Mouse (Mus musculus): Measurements from ENCODE around the gene Prx. TPM values are rescaled to one million over a fixed set of nuclear protein-coding genes. Genes with fewer than 3 reads are reported as not detected.

Prx gene
- polyA plus RNA-seq (2015; fragmentation: Nextera tagmentation; extraction: Ambion mirVana) = 1.5 TPM in 2 replicates

DNA sequence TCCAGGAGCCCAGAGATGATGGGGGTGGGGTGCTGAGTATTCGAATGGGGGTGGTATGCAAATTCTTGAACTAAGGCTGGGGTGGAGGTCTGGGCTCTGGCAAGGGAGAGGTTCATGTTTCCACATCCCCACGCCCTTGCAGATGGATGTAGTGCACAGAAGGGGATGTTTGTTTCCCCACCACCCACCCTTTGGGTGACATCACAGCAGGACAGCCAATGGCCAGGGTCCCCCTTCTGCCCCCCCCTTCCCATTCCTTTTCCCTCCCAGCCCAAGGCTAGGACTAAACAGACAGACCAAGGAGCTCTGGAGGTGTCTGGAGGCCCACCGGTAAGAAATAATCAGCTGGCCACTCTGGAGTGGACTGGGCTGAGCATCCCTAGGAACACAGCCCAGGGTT is at the start of gene Prx:
Gene Prx (plus strand): TSS at position 289 of the 400 bp plus-strand sequence.
- WGBS = 67% methylated on average over 3 of the region's 3 CpGs
- no peak for ATAC-seq
- Histone ChIP-seq H3K36me3 (ENCODE audit: control insufficient read depth, insufficient read depth, low read length) (no peaks in the 10 kb centered on the region), H3K4me3 (ENCODE audit: low read depth, low read length) (no peak within 1 kb of the TSS), H3K9me3 (replicated peaks; ENCODE audit: control insufficient read depth, low read length, poor library complexity, severe bottlenecking) (no peaks in the 10 kb centered on the region), H3K27ac (ENCODE audit: low read length) (no peak within 1 kb of the TSS), H3K4me2 (ENCODE audit: low read length) (no peak within 1 kb of the TSS), H3K27me3 (ENCODE audit: control insufficient read depth, insufficient read depth, low read depth, low read length) (no peaks in the 10 kb centered on the region), H3K9ac (ENCODE audit: low read depth, low read length) (no peak within 1 kb of the TSS), H3K4me1 (ENCODE audit: control insufficient read depth, insufficient read depth, low read length) (no peaks in the 10 kb centered on the region)

DNA sequence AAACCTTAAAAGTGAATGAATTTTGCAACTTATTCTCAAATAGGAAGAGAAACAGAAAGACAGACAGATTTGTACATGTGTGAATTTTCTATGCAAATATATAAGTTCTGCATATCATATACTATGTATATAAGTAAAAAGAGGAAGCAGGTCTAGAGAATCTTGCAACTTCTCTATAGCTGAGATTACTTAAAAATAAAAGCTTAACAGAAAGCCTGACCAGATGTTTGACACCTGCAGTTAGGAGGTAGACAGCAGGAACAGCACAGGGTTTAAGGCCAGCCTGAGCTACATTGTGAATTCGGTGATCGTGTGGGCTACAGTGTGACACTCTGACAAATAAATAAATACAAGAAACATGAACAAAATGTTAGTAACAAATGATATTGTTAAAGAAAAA is 47.8 kb upstream of the Prx start:
- Histone ChIP-seq H3K27me3 (ENCODE audit: control insufficient read depth, insufficient read depth, low read depth, low read length) (no peaks in the 10 kb centered on the region), H3K27ac (ENCODE audit: low read length) (no peak overlapping the region), H3K9me3 (replicated peaks; ENCODE audit: control insufficient read depth, low read length, poor library complexity, severe bottlenecking) (no peaks in the 10 kb centered on the region), H3K9ac (ENCODE audit: low read depth, low read length) (no peak overlapping the region), H3K4me2 (ENCODE audit: low read length) (no peak overlapping the region), H3K4me3 (ENCODE audit: low read depth, low read length) (no peak overlapping the region), H3K4me1 (ENCODE audit: control insufficient read depth, insufficient read depth, low read length) (peaks cover 7% of the 10 kb centered on the region; the same call in 1 of the 2 replicates), H3K36me3 (ENCODE audit: control insufficient read depth, insufficient read depth, low read length) (no peaks in the 10 kb centered on the region)
- ATAC-seq = no peak
- 95% methylated on average over 2 of the region's 2 CpGs for WGBS

DNA sequence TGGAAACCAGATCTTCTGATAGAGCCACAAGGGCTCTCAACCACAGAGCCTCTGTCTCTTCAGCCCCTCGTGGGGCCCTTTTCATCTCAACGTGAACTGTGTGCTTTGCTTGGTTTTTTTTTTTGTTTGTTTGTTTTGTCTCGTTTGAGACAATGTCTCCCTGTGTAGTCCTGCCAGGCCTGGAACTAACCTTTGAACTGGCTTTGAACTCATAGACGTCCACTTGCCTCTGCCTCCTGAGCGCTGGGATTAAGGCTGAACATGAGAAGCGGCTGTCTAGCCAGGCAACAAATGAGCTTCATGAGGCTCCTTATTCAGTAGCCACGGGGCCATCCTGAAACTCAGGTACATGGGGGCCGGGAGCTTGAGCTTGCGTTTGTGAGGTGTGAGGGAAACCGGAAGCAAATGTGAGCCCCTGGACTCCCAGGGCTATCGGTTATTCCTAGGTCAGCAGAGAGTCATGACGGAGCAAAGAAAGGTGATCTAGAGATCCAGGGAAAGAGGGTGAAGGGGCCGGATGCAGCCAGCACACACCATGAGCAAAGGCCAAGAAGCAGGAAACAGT is 46.8 kb upstream of the Prx start:
- H3K4me2 ChIP-seq (ENCODE audit: low read length) = no peak overlapping the region
- H3K36me3 ChIP-seq (ENCODE audit: control insufficient read depth, insufficient read depth, low read length) = no peaks in the 10 kb centered on the region
- no peaks in the 10 kb centered on the region for H3K9me3 ChIP-seq (replicated peaks; ENCODE audit: control insufficient read depth, low read length, poor library complexity, severe bottlenecking)
- H3K4me1 ChIP-seq (ENCODE audit: control insufficient read depth, insufficient read depth, low read length) = peaks cover 2% of the 10 kb centered on the region; the same call in 1 of the 2 replicates
- no peaks in the 10 kb centered on the region for H3K27me3 ChIP-seq (ENCODE audit: control insufficient read depth, insufficient read depth, low read depth, low read length)
- H3K27ac ChIP-seq (ENCODE audit: low read length) = no peak overlapping the region
- WGBS = 53% methylated on average over 13 of the region's 13 CpGs
- H3K4me3 ChIP-seq (ENCODE audit: low read depth, low read length) = no peak overlapping the region
- no peak for ATAC-seq
- H3K9ac ChIP-seq (ENCODE audit: low read depth, low read length) = no peak overlapping the region

DNA sequence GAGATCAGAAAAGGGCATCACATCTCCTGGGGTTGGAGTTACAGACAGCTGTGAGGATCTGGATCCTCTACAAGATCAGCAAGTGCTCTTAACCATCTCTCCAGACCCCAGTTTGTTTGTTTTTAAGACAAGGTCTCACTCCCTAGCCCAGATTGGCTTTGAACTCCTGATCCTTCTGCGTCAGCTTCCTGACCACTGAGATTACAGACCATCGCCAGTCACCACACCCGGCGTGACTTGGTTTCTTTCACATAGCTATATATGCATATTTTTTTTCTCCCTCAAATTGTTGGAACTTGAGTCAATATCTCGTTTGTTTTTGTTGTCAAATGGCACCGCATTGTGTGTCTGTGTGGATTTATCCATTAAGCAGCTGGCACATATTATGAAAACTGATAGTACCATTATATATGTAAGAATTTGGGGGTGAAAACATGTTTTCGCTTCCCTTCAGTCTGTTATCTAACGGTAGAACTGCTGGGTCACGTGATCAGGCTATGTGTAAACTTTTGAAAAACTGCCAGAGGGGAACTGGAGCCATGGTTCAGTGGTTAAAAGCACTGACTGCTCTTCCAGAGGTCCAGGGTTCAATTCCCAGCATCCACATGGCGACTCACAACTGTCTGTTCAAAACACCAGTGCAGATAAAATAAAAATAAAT is 44.5 kb upstream of the Prx start:
- Histone ChIP-seq H3K4me1 (ENCODE audit: control insufficient read depth, insufficient read depth, low read length) (no peaks in the 10 kb centered on the region), H3K9ac (ENCODE audit: low read depth, low read length) (no peak overlapping the region), H3K27me3 (ENCODE audit: control insufficient read depth, insufficient read depth, low read depth, low read length) (no peaks in the 10 kb centered on the region), H3K4me3 (ENCODE audit: low read depth, low read length) (no peak overlapping the region), H3K4me2 (ENCODE audit: low read length) (no peak overlapping the region), H3K36me3 (ENCODE audit: control insufficient read depth, insufficient read depth, low read length) (no peaks in the 10 kb centered on the region), H3K9me3 (replicated peaks; ENCODE audit: control insufficient read depth, low read length, poor library complexity, severe bottlenecking) (no peaks in the 10 kb centered on the region), H3K27ac (ENCODE audit: low read length) (no peak overlapping the region)
- WGBS = 79% methylated on average over 10 of the region's 10 CpGs
- ATAC-seq = no peak

DNA sequence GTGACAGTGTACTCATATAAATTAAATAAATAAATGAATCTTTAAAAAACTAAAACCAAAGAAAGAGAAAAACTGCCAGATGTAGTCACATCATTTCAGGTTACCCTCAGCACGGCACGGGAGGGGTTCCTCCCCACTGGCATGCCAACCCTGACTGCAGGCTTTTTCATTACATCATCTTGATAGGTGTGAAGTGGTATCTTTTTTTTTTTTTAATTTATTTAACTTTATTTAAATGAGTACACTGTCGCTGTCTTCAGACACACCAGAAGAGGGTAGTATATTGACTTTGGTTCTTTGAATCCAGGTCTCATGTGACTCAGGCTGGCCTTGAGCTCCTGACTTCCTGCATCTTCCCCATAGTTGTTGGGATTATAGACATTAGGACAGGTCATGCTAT is 43.9 kb upstream of the Prx start:
- no peaks in the 10 kb centered on the region for H3K27me3 ChIP-seq (ENCODE audit: control insufficient read depth, insufficient read depth, low read depth, low read length)
- H3K9me3 ChIP-seq (replicated peaks; ENCODE audit: control insufficient read depth, low read length, poor library complexity, severe bottlenecking) = no peaks in the 10 kb centered on the region
- no peaks in the 10 kb centered on the region for H3K36me3 ChIP-seq (ENCODE audit: control insufficient read depth, insufficient read depth, low read length)
- no peaks in the 10 kb centered on the region for H3K4me1 ChIP-seq (ENCODE audit: control insufficient read depth, insufficient read depth, low read length)
- H3K27ac ChIP-seq (ENCODE audit: low read length) = no peak overlapping the region
- no peak overlapping the region for H3K4me3 ChIP-seq (ENCODE audit: low read depth, low read length)
- H3K9ac ChIP-seq (ENCODE audit: low read depth, low read length) = no peak overlapping the region
- ATAC-seq = no peak
- 93% methylated on average over 3 of the region's 3 CpGs for WGBS
- no peak overlapping the region for H3K4me2 ChIP-seq (ENCODE audit: low read length)

DNA sequence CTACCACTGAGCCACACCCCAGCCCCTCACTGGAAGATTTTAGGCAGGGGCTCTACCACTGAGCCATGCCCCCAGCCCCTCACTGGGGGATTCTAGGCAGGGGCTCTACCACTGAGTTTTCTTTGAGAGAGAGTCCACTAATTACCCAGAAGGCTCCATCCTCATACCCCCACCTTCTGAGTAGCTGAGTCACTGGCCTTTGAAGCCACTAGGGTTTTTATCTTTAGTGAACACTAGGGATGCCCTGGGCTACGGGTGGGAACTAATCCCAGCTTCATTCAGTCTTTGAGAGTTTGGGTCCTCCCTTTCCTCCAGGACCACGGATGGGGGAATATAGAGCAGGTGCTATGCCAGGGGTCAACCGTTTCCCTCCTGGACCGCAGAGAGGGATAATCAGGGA is 40.5 kb upstream of the Prx start:
- Histone ChIP-seq H3K9me3 (replicated peaks; ENCODE audit: control insufficient read depth, low read length, poor library complexity, severe bottlenecking) (no peaks in the 10 kb centered on the region), H3K4me2 (ENCODE audit: low read length) (no peak overlapping the region), H3K9ac (ENCODE audit: low read depth, low read length) (no peak overlapping the region), H3K4me3 (ENCODE audit: low read depth, low read length) (no peak overlapping the region), H3K27me3 (ENCODE audit: control insufficient read depth, insufficient read depth, low read depth, low read length) (no peaks in the 10 kb centered on the region), H3K36me3 (ENCODE audit: control insufficient read depth, insufficient read depth, low read length) (no peaks in the 10 kb centered on the region), H3K27ac (ENCODE audit: low read length) (no peak overlapping the region), H3K4me1 (ENCODE audit: control insufficient read depth, insufficient read depth, low read length) (no peaks in the 10 kb centered on the region)
- ATAC-seq = no peak
- 84% methylated on average over 4 of the region's 4 CpGs for WGBS

DNA sequence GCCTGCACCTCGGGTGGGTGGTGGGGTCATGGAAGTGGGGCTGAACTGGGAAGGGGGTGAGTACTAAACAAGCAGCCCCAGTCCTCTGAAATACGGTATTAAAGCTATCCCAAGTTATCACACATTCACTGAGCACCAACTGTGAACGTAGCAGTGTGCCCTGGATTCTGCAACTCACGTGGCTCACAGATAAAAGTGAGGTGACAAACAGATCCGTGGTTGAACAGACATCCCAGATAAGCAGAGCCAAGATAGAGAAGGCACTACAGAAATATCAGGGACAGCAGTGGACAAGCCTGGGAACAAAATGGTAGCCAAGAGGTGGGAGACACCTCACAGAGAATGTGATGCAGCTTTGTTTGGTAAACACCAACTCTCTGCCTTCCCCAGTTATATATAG is 39.5 kb upstream of the Prx start:
- Histone ChIP-seq H3K4me1 (ENCODE audit: control insufficient read depth, insufficient read depth, low read length) (no peaks in the 10 kb centered on the region), H3K36me3 (ENCODE audit: control insufficient read depth, insufficient read depth, low read length) (no peaks in the 10 kb centered on the region), H3K27me3 (ENCODE audit: control insufficient read depth, insufficient read depth, low read depth, low read length) (no peaks in the 10 kb centered on the region), H3K27ac (ENCODE audit: low read length) (no peak overlapping the region), H3K4me3 (ENCODE audit: low read depth, low read length) (no peak overlapping the region), H3K9me3 (replicated peaks; ENCODE audit: control insufficient read depth, low read length, poor library complexity, severe bottlenecking) (no peaks in the 10 kb centered on the region), H3K4me2 (ENCODE audit: low read length) (no peak overlapping the region), H3K9ac (ENCODE audit: low read depth, low read length) (no peak overlapping the region)
- ATAC-seq = no peak
- WGBS = 90% methylated on average over 5 of the region's 5 CpGs

DNA sequence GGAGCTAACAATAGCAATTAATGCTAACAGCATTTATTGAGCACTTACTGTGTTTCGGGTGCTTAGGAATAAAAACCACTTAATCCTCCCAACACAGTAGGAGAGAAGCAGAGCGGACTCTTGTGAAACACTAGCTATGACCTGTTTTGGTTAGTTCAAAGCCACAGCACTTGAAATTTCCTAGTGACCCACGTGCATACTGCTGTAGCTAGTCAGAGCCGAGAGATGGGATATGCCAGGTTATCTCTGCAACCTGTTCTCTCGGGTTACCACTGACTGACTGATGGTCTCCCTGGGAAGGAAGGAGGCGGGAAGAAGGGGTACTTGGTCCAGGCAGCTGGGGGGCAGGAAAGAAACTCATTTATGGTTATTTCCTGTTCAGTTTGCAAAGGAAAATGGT is 38.6 kb upstream of the Prx start:
- H3K27ac ChIP-seq (ENCODE audit: low read length) = no peak overlapping the region
- 87% methylated on average over 6 of the region's 6 CpGs for WGBS
- H3K27me3 ChIP-seq (ENCODE audit: control insufficient read depth, insufficient read depth, low read depth, low read length) = no peaks in the 10 kb centered on the region
- no peaks in the 10 kb centered on the region for H3K36me3 ChIP-seq (ENCODE audit: control insufficient read depth, insufficient read depth, low read length)
- H3K4me1 ChIP-seq (ENCODE audit: control insufficient read depth, insufficient read depth, low read length) = no peaks in the 10 kb centered on the region
- H3K9me3 ChIP-seq (replicated peaks; ENCODE audit: control insufficient read depth, low read length, poor library complexity, severe bottlenecking) = no peaks in the 10 kb centered on the region
- no peak for ATAC-seq
- no peak overlapping the region for H3K9ac ChIP-seq (ENCODE audit: low read depth, low read length)
- H3K4me2 ChIP-seq (ENCODE audit: low read length) = no peak overlapping the region
- H3K4me3 ChIP-seq (ENCODE audit: low read depth, low read length) = no peak overlapping the region

DNA sequence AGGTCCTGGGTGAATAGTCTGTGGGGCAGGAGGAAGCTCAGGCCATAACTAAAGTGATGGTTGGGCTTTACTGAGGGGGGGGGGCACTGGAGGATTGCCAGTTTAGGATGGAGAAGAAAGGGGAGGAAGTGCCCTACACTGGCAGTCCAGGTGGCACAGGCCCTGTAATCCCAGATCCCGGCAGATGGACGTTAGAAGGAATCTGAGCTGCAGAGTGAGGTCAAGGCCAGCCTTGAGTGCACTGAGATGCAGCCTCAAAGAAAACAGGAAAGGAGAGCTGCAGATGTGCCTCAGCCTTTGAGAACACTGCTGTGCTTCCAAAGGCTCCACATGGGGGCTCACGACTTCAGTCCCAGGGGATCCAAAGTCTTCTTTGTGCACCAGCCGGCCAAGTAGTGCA is 31.5 kb upstream of the Prx start:
- Histone ChIP-seq H3K4me2 (ENCODE audit: low read length) (no peak overlapping the region), H3K36me3 (ENCODE audit: control insufficient read depth, insufficient read depth, low read length) (no peaks in the 10 kb centered on the region), H3K4me3 (ENCODE audit: low read depth, low read length) (no peak overlapping the region), H3K27me3 (ENCODE audit: control insufficient read depth, insufficient read depth, low read depth, low read length) (no peaks in the 10 kb centered on the region), H3K9me3 (replicated peaks; ENCODE audit: control insufficient read depth, low read length, poor library complexity, severe bottlenecking) (no peaks in the 10 kb centered on the region), H3K27ac (ENCODE audit: low read length) (no peak overlapping the region), H3K9ac (ENCODE audit: low read depth, low read length) (no peak overlapping the region), H3K4me1 (ENCODE audit: control insufficient read depth, insufficient read depth, low read length) (peaks cover 2% of the 10 kb centered on the region; the same call in 1 of the 2 replicates)
- WGBS = 26% methylated on average over 4 of the region's 4 CpGs
- ATAC-seq = no peak
